Mouse (Mus musculus): ENCODE data around the gene Gtsf1. TPM values are rescaled to one million over a fixed set of nuclear protein-coding genes. Genes with fewer than 3 reads are reported as not detected.
A peak's percentile ranks its signal among the peaks of the same experiment; 100 is the strongest.
"Not testable (repeated sequence)": the region's sequence is repeated elsewhere in the genome, so short reads cannot be mapped to it uniquely, and the experiment has no call there.

Gtsf1 gene
- polyA plus RNA-seq, 1 experiment from 2014 or later = 62.3 TPM

GRCm38 (mm10) chr15:103427017-103427416 lies 3.3 kb downstream of the Gtsf1 start:
- 41% methylated on average over 2 of the region's 2 CpGs for WGBS
- Histone ChIP-seq H3K4me2 (no peak overlapping the region), H3K9ac (no peak overlapping the region), H3K4me1 (replicated peaks) (no peaks in the 10 kb centered on the region), H3K4me3 (no peak overlapping the region), H3K27ac (ENCODE audit: poor library complexity, severe bottlenecking) (no peak overlapping the region), H3K27me3 (replicated peaks) (no peaks in the 10 kb centered on the region), H3K36me3 (no peaks in the 10 kb centered on the region), H3K9me3 (replicated peaks) (no peaks in the 10 kb centered on the region; the same call in 1 of the 2 replicates)
- ATAC-seq (ENCODE audit: insufficient number of reproducible peaks, low FRiP score) = no peak

DNA sequence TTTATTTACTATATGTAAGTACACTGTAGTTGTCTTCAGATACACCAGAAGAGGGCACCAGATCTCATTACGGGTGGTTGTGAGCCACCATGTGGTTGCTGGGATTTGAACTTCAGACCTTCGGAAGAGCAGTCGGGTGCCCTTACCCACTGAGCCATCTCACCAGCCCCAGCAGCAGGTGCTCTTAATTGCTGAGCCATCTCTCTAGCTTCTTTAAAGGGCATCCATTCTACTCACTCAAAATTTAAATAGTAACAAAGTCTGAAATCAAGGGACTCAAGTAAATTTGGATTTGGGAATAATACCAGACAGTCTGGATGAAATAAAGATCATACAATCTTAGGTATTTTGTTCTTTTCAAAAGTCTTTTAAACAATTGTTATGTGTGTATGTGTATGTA lies 24.7 kb downstream of the Gtsf1 start:
- 70% methylated on average over 3 of the region's 3 CpGs for WGBS
- H3K4me1 ChIP-seq (replicated peaks); ATAC-seq (ENCODE audit: insufficient number of reproducible peaks, low FRiP score); H3K4me3 ChIP-seq; H3K27ac ChIP-seq (ENCODE audit: poor library complexity, severe bottlenecking); H3K36me3 ChIP-seq; H3K9ac ChIP-seq; H3K9me3 ChIP-seq (replicated peaks); H3K4me2 ChIP-seq; H3K27me3 ChIP-seq (replicated peaks): not testable (repeated sequence)

GRCm38 (mm10) chr15:103401361-103401760 lies 28.9 kb downstream of the Gtsf1 start:
- H3K27ac ChIP-seq (ENCODE audit: poor library complexity, severe bottlenecking) = no peak overlapping the region
- no peak overlapping the region for H3K4me3 ChIP-seq
- no peak for ATAC-seq (ENCODE audit: insufficient number of reproducible peaks, low FRiP score)
- H3K36me3 ChIP-seq = no peaks in the 10 kb centered on the region
- no peak overlapping the region for H3K9ac ChIP-seq
- WGBS = 89% methylated on average over 5 of the region's 5 CpGs
- no peak overlapping the region for H3K4me2 ChIP-seq
- H3K4me1 ChIP-seq (replicated peaks) = no peaks in the 10 kb centered on the region
- no peaks in the 10 kb centered on the region for H3K27me3 ChIP-seq (replicated peaks)
- no peaks in the 10 kb centered on the region for H3K9me3 ChIP-seq (replicated peaks)

DNA sequence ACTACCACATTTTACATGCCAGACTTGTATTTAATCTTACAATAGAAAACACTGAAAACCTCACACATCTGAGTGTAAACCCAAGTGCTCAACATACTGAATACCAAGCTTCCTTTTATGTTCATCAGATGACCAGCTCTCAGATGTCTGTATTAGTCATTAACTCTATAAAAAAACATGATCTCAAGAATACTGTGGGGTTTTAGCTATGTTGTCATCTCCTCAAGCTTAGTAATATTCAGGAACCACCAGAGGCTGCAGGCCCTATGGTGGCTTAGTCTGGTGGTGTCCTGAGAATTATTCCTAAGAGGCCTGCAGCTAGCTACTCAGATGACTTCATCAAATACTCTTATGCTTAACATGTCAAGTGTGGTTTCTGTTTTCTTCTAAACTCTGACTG lies 36.7 kb downstream of the Gtsf1 start:
- no peak overlapping the region for H3K4me3 ChIP-seq

GRCm38 (mm10) chr15:103388556-103389145 lies 41.6 kb downstream of the Gtsf1 start:
- Histone ChIP-seq H3K4me2 (no peak overlapping the region), H3K9ac (no peak overlapping the region), H3K27me3 (replicated peaks) (no peaks in the 10 kb centered on the region), H3K36me3 (no peaks in the 10 kb centered on the region), H3K27ac (ENCODE audit: poor library complexity, severe bottlenecking) (no peak overlapping the region), H3K9me3 (replicated peaks) (no peaks in the 10 kb centered on the region), H3K4me3 (no peak overlapping the region), H3K4me1 (replicated peaks) (peaks cover 15% of the 10 kb centered on the region)
- 49% methylated on average over 4 of the region's 4 CpGs for WGBS
- ATAC-seq (ENCODE audit: insufficient number of reproducible peaks, low FRiP score) = peak; percentile 56; the same call in 1 of the 2 replicates

More for the DNA sequence above, 36.7 kb downstream of the Gtsf1 start:
- H3K9ac ChIP-seq = no peak overlapping the region
- H3K9me3 ChIP-seq (replicated peaks) = no peaks in the 10 kb centered on the region
- H3K4me2 ChIP-seq = no peak overlapping the region
- no peaks in the 10 kb centered on the region for H3K27me3 ChIP-seq (replicated peaks)
- H3K36me3 ChIP-seq = no peaks in the 10 kb centered on the region
- ATAC-seq (ENCODE audit: insufficient number of reproducible peaks, low FRiP score) = no peak
- no peaks in the 10 kb centered on the region for H3K4me1 ChIP-seq (replicated peaks)
- no peak overlapping the region for H3K27ac ChIP-seq (ENCODE audit: poor library complexity, severe bottlenecking)

GRCm38 (mm10) chr15:103383771-103384488 lies 46.3 kb downstream of the Gtsf1 start:
- H3K4me1 ChIP-seq (replicated peaks) = peaks cover 42% of the 10 kb centered on the region
- WGBS = 56% methylated on average over 7 of the region's 7 CpGs
- ATAC-seq (ENCODE audit: insufficient number of reproducible peaks, low FRiP score) = peak; percentile 72
- H3K27ac ChIP-seq (ENCODE audit: poor library complexity, severe bottlenecking) = peak overlapping the region; percentile 83
- H3K4me2 ChIP-seq = peak overlapping the region; percentile 39; the same call in 1 of the 2 replicates
- H3K4me3 ChIP-seq = peak overlapping the region; percentile 5
- H3K9me3 ChIP-seq (replicated peaks) = no peaks in the 10 kb centered on the region
- no peaks in the 10 kb centered on the region for H3K36me3 ChIP-seq
- peak overlapping the region; percentile 6; the same call in 1 of the 2 replicates for H3K9ac ChIP-seq
- no peaks in the 10 kb centered on the region for H3K27me3 ChIP-seq (replicated peaks)

DNA sequence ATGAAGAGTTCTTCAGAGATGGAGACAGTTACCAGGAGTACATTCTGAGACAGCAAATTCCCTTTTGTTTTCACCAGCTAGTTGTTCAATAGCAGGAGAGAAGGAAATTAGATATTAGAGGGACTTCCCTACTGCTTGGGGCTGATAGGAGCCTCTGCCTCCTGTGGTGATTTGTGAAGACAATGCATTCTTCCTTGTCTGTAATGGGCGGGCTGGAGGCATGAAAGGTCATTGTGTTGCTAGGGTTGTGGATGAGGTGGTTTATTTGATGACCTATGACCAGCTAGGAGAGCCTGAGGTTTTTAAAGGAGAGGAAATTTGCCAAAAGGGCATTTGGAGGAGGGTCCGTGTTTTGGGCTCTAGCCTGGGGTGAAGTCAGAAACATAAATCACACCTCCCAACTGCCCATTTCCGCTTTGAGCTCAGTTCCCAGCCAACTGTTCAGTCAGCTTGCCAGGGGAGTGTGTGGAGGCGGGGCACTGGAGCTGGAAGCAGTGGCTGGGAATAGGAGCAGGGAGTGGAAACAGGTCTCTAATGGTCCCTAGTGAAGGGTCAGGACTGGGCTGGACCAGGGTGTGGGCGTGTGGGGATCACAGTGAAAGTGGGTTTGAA lies 47.4 kb downstream of the Gtsf1 start:
- peak overlapping the region; percentile 5 for H3K4me3 ChIP-seq
- peak overlapping the region; percentile 39 for H3K4me2 ChIP-seq
- H3K27ac ChIP-seq (ENCODE audit: poor library complexity, severe bottlenecking) = peak overlapping the region; percentile 83
- H3K36me3 ChIP-seq = no peaks in the 10 kb centered on the region
- H3K9me3 ChIP-seq (replicated peaks) = no peaks in the 10 kb centered on the region
- no peaks in the 10 kb centered on the region for H3K27me3 ChIP-seq (replicated peaks)
- H3K4me1 ChIP-seq (replicated peaks) = peaks cover 52% of the 10 kb centered on the region
- 45% methylated on average over 5 of the region's 5 CpGs for WGBS
- ATAC-seq (ENCODE audit: insufficient number of reproducible peaks, low FRiP score) = peak; percentile 77
- H3K9ac ChIP-seq = peak overlapping the region; percentile 6; the same call in 1 of the 2 replicates

GRCm38 (mm10) chr15:103382075-103382474 lies 48.2 kb downstream of the Gtsf1 start:
- H3K4me2 ChIP-seq = no peak overlapping the region
- peaks cover 60% of the 10 kb centered on the region for H3K4me1 ChIP-seq (replicated peaks)
- 78% methylated on average over 2 of the region's 2 CpGs for WGBS
- no peak overlapping the region for H3K27ac ChIP-seq (ENCODE audit: poor library complexity, severe bottlenecking)
- H3K9ac ChIP-seq = no peak overlapping the region
- no peaks in the 10 kb centered on the region for H3K36me3 ChIP-seq
- H3K27me3 ChIP-seq (replicated peaks) = no peaks in the 10 kb centered on the region
- no peaks in the 10 kb centered on the region for H3K9me3 ChIP-seq (replicated peaks)
- H3K4me3 ChIP-seq = no peak overlapping the region
- ATAC-seq (ENCODE audit: insufficient number of reproducible peaks, low FRiP score) = no peak

GRCm38 (mm10) chr15:103378665-103379356 lies 51.5 kb downstream of the Gtsf1 start:
- 30% methylated on average over 3 of the region's 3 CpGs for WGBS
- H3K9me3 ChIP-seq (replicated peaks) = no peaks in the 10 kb centered on the region
- 0 out of 2 replicates have a peak overlapping the region, but pooled peaks have one; percentile 37 for H3K9ac ChIP-seq
- H3K27me3 ChIP-seq (replicated peaks) = no peaks in the 10 kb centered on the region
- peaks cover 57% of the 10 kb centered on the region for H3K4me1 ChIP-seq (replicated peaks)
- peak overlapping the region; percentile 61 for H3K27ac ChIP-seq (ENCODE audit: poor library complexity, severe bottlenecking)
- ATAC-seq (ENCODE audit: insufficient number of reproducible peaks, low FRiP score) = peak; percentile 39
- H3K36me3 ChIP-seq = no peaks in the 10 kb centered on the region
- no peak overlapping the region for H3K4me2 ChIP-seq
- H3K4me3 ChIP-seq = no peak overlapping the region

DNA sequence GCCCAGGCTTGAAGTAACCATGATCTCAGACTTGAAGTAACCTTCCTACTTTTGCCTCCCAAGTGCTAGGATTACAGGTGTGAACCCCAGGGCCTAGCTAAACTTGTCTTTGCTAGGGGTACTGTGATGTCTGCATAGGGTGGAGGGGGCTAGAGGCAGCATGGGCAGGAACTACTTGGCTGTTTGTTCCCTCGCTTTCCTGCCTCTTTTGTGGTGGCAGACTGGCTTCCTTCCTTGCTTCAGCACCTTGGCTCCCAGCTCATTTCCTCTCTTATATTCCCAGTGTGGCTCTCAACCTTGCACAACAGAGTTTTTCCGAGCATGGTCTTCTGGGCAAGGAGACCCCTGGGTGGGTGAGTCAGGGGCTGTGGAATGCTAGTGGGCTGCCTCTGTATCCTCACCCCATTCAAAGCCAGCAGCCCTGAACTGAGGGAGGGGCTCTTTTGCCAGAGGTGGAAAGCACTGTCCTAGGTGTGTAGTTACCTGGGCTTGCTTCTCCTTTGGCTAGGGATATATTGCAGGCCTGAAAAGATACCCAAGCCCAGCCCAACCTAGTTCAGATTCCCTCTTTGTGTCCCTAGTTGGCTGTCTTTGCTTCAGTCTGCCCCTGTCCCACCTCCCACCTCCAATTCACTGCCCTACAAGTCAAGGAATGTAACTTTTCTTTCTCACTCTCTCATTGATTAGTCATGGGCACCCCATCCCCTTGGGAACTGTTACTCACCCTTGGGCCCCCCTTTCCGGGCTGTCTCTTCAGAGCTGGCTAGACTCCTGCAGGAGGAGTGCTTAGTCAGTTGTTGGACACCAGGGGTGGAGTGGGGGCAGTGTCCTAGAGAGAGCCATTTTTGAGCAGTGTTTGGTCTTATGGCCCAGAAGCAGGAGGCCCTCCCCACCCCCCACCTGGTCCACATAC lies 52.3 kb downstream of the Gtsf1 start:
- peak; percentile 16; the same call in 1 of the 2 replicates for ATAC-seq (ENCODE audit: insufficient number of reproducible peaks, low FRiP score)
- H3K27ac ChIP-seq (ENCODE audit: poor library complexity, severe bottlenecking) = peak overlapping the region; percentile 61
- peaks cover 49% of the 10 kb centered on the region for H3K4me1 ChIP-seq (replicated peaks)
- H3K9ac ChIP-seq = peak overlapping the region; percentile 37; the same call in 1 of the 2 replicates
- H3K9me3 ChIP-seq (replicated peaks) = no peaks in the 10 kb centered on the region
- H3K4me2 ChIP-seq = 0 out of 2 replicates have a peak overlapping the region, but pooled peaks have one; percentile 16
- H3K27me3 ChIP-seq (replicated peaks) = no peaks in the 10 kb centered on the region
- no peaks in the 10 kb centered on the region for H3K36me3 ChIP-seq
- WGBS = 68% methylated on average over 3 of the region's 3 CpGs
- no peak overlapping the region for H3K4me3 ChIP-seq
